Mouse (Mus musculus) thymus, adult 18-20 months (tissue): ENCODE data around the gene Cox16.

Source experiments
- DNase-seq, 2 experiments: peaks; one replicate each; pipeline ENCODE4 v3.0.0; 2022; ENCODE audit warnings: mixed read lengths in 2 of 2

Gene Cox16

DNA sequence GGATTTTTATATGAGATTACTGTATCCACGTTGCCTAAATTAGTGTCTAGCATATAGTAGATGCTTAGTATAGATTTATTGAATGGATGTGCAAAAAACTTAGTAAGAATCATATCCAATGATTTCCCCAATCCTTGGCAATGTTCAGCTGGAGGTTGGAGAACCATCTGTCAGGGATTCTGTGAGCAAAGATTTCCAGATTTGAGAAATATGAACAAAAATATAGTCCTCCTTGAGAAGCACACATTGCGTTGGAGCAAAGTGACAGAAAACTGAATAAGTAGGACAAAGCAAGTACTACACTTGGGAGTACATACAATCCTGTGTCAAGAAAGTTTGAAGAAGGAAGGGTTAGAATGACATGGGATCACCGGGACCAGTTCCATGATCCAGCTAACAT lies 160.8 kb downstream of the Cox16 start:
- no peak for DNase-seq

DNA sequence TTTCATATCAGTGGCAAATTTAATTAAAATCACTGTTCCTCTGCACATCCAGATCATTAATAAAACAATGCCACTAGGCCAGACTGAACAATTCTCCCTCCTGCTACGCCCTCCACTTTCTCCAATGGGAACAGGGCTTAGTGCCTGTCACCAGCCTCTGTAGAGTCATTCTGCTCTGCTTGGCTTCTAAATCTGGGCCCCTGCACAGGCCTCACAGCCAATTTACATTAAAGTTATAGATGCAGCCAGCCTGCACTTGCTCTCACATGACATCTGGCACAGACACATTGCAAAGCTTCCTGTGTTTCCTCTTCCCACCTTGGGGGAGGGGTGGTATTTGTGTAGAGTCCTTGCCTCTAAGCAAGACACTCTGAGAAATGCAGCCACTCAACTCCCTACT lies 163.9 kb downstream of the Cox16 start:
- DNase-seq = no peak

DNA sequence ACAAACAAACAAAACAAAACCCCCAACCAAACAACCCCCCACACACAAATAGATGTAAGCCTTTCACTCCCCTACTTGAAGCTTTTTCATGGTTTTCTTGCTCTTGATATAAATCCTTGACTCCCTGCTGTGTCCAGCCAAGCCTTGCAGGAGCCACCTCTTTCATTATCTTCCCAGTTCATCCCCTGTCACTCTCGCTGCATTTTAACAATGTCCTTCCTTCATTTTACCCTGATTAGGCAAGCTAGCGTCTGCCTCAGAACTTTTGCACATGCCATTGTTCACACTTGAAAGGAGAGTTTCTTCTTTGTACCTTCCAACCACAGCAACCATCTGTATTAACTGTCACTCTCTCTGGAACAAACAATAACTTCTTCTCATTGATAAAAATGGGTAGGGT lies 167.1 kb downstream of the Cox16 start:
- DNase-seq = no peak

DNA sequence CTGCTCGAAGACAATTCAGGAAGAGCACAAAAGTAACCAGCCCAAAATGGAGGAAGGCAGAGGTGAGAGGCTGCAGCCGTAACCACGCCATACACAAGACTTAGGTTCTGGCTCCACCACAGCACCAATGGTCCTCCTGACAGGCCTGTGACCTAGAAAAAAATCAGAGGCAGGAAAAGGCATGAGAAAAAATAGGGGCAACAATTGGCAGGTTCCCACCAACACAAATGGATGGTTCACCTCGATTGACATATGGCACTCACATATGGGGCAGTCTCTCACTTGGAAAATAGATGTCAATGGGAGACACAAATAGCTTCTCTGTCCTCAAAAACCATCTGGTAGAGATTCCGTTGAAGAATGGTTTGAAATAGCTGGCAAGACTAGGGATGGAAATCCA lies 169.0 kb downstream of the Cox16 start:
- no peak for DNase-seq
